Mouse (Mus musculus) hindbrain, embryonic 11.5 days (tissue): ENCODE results near the gene 1700017D01Rik. TPM values are rescaled to one million over a fixed set of nuclear protein-coding genes. Genes with fewer than 3 reads are reported as not detected.
A peak's percentile ranks its signal among the peaks of the same experiment; 100 is the strongest.
"Not testable (repeated sequence)": the region's sequence is repeated elsewhere in the genome, so short reads cannot be mapped to it uniquely, and the experiment has no call there.

ENCODE experiments used
- ATAC-seq: fragments of 200-750 bp; cut with Nextera tagmentation; 2 replicates; pipeline ENCODE4 v1.8.0; 2017; ENCODE audit warnings: mild to moderate bottlenecking, moderate TSS enrichment, moderate library complexity; ENCODE audit not compliant: low FRiP score
- DNase-seq: peaks from one replicate; pipeline ENCODE4 v3.0.0-alpha.2; 2015; ENCODE audit warnings: low spot score
- H3K27ac ChIP-seq: fragments of 300-500 bp; sonication (generic); 2 replicates; pipeline ENCODE4 v1.5.1; 2014; ENCODE audit warnings: mild to moderate bottlenecking, low read depth, low read length
- H3K27me3 ChIP-seq: fragments of 300-500 bp; sonication (generic); 2 replicates; pipeline ENCODE4 v1.6.1; 2014; ENCODE audit warnings: mild to moderate bottlenecking, low read length, moderate library complexity, mixed read lengths; ENCODE audit not compliant: control insufficient read depth, insufficient read depth
- H3K36me3 ChIP-seq: fragments of 300-500 bp; sonication (generic); 2 replicates; pipeline ENCODE4 v1.6.1; 2014; ENCODE audit warnings: mild to moderate bottlenecking, low read length, moderate library complexity, mixed read lengths; ENCODE audit not compliant: control insufficient read depth, insufficient read depth
- H3K4me1 ChIP-seq: fragments of 300-500 bp; sonication (generic); replicated peaks from 2 replicates; pipeline ENCODE4 v1.6.1; 2014; ENCODE audit warnings: low read length, mixed read lengths; ENCODE audit not compliant: control insufficient read depth, insufficient read depth
- H3K4me2 ChIP-seq: fragments of 300-500 bp; sonication (generic); replicated peaks from 2 replicates; pipeline ENCODE4 v1.6.1; 2014; ENCODE audit warnings: mild to moderate bottlenecking, low read depth, low read length
- H3K4me3 ChIP-seq: fragments of 300-500 bp; sonication (generic); 2 replicates; pipeline ENCODE4 v1.5.1; 2014; ENCODE audit warnings: low read depth, low read length
- H3K9ac ChIP-seq: fragments of 300-500 bp; sonication (generic); 2 replicates; pipeline ENCODE4 v1.6.1; 2014; ENCODE audit warnings: low read depth, low read length
- H3K9me3 ChIP-seq: fragments of 300-500 bp; sonication (generic); 2 replicates; pipeline ENCODE4 v1.6.1; 2016; ENCODE audit warnings: low read length; ENCODE audit not compliant: control insufficient read depth
- WGBS: fragments of 180-500 bp; shearing (Covaris S2); extraction: QIAGEN DNeasy Blood & Tissue Kit; methylation state at CpG from one replicate; pipeline ENCODE4 v1.1.7; 2014; 5-methylcytosine and 5-hydroxymethylcytosine counted together
- polyA plus RNA-seq: library from polyadenylated mRNA; unstranded; fragments of >200 nt; fragmentation: Nextera tagmentation; extraction: Ambion mirVana; gene quantifications from 2 replicates; pipeline ENCODE4 v1.2.1, GENCODE M21; 2014

The 1700017D01Rik gene
- not detected in 2 replicates for polyA plus RNA-seq

- not testable (repeated sequence) for ATAC-seq, DNase-seq, H3K36me3 ChIP-seq, H3K27me3 ChIP-seq, H3K4me1 ChIP-seq, H3K4me2 ChIP-seq, H3K9me3 ChIP-seq, H3K9ac ChIP-seq, H3K4me3 ChIP-seq, H3K27ac ChIP-seq
- 83% methylated on average over 8 of the region's 8 CpGs for WGBS
These were observed at the start of gene 1700017D01Rik for GRCm38 (mm10) chr19:11130776-11131175. TSS of gene 1700017D01Rik (minus strand) at chr19:11130876.

- ATAC-seq (no peak), DNase-seq (no peak)
- Histone ChIP-seq H3K9ac (no peak overlapping the region), H3K9me3 (no peaks in the 10 kb centered on the region), H3K4me1 (no peaks in the 10 kb centered on the region), H3K27me3 (no peaks in the 10 kb centered on the region), H3K4me3 (no peak overlapping the region), H3K4me2 (no peak overlapping the region), H3K27ac (no peak overlapping the region), H3K36me3 (no peaks in the 10 kb centered on the region)
- 64% methylated on average over 2 of the region's 2 CpGs for WGBS
These were observed 46.8 kb upstream of the 1700017D01Rik start for GRCm38 (mm10) chr19:11177464-11177863.

- 40% methylated on average over 10 of the region's 10 CpGs for WGBS
- no peak within 1 kb of the TSS for H3K27ac ChIP-seq
- no peaks in the 10 kb centered on the region for H3K4me1 ChIP-seq
- no peak within 1 kb of the TSS for H3K4me3 ChIP-seq
- peak; percentile 2 for DNase-seq
- ATAC-seq = no peak
- H3K9me3 ChIP-seq = no peaks in the 10 kb centered on the region
- H3K36me3 ChIP-seq = no peaks in the 10 kb centered on the region
- no peak within 1 kb of the TSS for H3K4me2 ChIP-seq
- no peak within 1 kb of the TSS for H3K9ac ChIP-seq
- H3K27me3 ChIP-seq = no peaks in the 10 kb centered on the region
These were observed 34.5 kb upstream of the 1700017D01Rik start, which contains the start of gene 1700025F22Rik for GRCm38 (mm10) chr19:11165172-11165571. TSS of gene 1700025F22Rik (minus strand) at chr19:11165320.

- H3K9ac ChIP-seq, H3K27me3 ChIP-seq: not testable (repeated sequence)
These were observed 27.2 kb upstream of the 1700017D01Rik start for GRCm38 (mm10) chr19:11157890-11158289.

GRCm38 (mm10) chr19:11135336-11135735 lies 4.7 kb upstream of the 1700017D01Rik start:
- WGBS = 72% methylated on average over 4 of the region's 4 CpGs
- Histone ChIP-seq H3K4me2 (no peak overlapping the region), H3K36me3 (no peaks in the 10 kb centered on the region), H3K9me3 (no peaks in the 10 kb centered on the region), H3K9ac (no peak overlapping the region), H3K4me3 (no peak overlapping the region), H3K27me3 (no peaks in the 10 kb centered on the region), H3K4me1 (no peaks in the 10 kb centered on the region), H3K27ac (no peak overlapping the region)
- no peak for DNase-seq
- ATAC-seq = no peak

More at GRCm38 (mm10) chr19:11157890-11158289, 27.2 kb upstream of the 1700017D01Rik start:
- WGBS = 76% methylated on average over 6 of the region's 6 CpGs
- not testable (repeated sequence) for DNase-seq, H3K27ac ChIP-seq, H3K9me3 ChIP-seq, H3K4me3 ChIP-seq, H3K4me2 ChIP-seq, H3K36me3 ChIP-seq, H3K4me1 ChIP-seq, ATAC-seq

GRCm38 (mm10) chr19:11134852-11135251 lies 4.2 kb upstream of the 1700017D01Rik start:
- Histone ChIP-seq H3K4me1 (no peaks in the 10 kb centered on the region), H3K9me3 (no peaks in the 10 kb centered on the region), H3K36me3 (no peaks in the 10 kb centered on the region), H3K27ac (no peak overlapping the region), H3K4me2 (no peak overlapping the region), H3K9ac (no peak overlapping the region), H3K4me3 (no peak overlapping the region), H3K27me3 (no peaks in the 10 kb centered on the region)
- WGBS = 87% methylated on average over 2 of the region's 2 CpGs
- ATAC-seq = no peak
- DNase-seq = no peak

GRCm38 (mm10) chr19:11129702-11130101 lies 974 bp downstream of the 1700017D01Rik start:
- DNase-seq (no peak), ATAC-seq (no peak)
- 96% methylated on average over 1 of the region's 1 CpGs for WGBS

GRCm38 (mm10) chr19:11121016-11121420 lies 9.7 kb downstream of the 1700017D01Rik start:
- WGBS = 6% methylated on average over 8 of the region's 38 CpGs
- H3K27ac ChIP-seq, H3K36me3 ChIP-seq, H3K27me3 ChIP-seq, H3K9me3 ChIP-seq, H3K4me1 ChIP-seq: not testable (repeated sequence)
- peak overlapping the region; percentile 31; the same call in 1 of the 2 replicates for H3K4me2 ChIP-seq
- peak; percentile 43 for DNase-seq
- H3K9ac ChIP-seq = peak overlapping the region; percentile 37; the same call in 1 of the 2 replicates
- peak; percentile 99 for ATAC-seq
- H3K4me3 ChIP-seq = peak overlapping the region; percentile 27; the same call in 1 of the 2 replicates

More at GRCm38 (mm10) chr19:11129702-11130101, 974 bp downstream of the 1700017D01Rik start:
- Histone ChIP-seq H3K9ac (no peak overlapping the region), H3K4me2 (no peak overlapping the region), H3K9me3 (no peaks in the 10 kb centered on the region), H3K36me3 (no peaks in the 10 kb centered on the region), H3K4me1 (no peaks in the 10 kb centered on the region), H3K4me3 (no peak overlapping the region), H3K27ac (no peak overlapping the region), H3K27me3 (no peaks in the 10 kb centered on the region)

GRCm38 (mm10) chr19:11119338-11119737 lies 11.3 kb downstream of the 1700017D01Rik start:
- Histone ChIP-seq H3K9ac (no peak overlapping the region), H3K4me3 (no peak overlapping the region), H3K4me2 (no peak overlapping the region), H3K9me3 (no peaks in the 10 kb centered on the region), H3K27ac (no peak overlapping the region), H3K4me1 (no peaks in the 10 kb centered on the region), H3K27me3 (no peaks in the 10 kb centered on the region), H3K36me3 (no peaks in the 10 kb centered on the region)
- no peak for DNase-seq
- ATAC-seq = no peak
- WGBS = 86% methylated on average over 2 of the region's 2 CpGs
